Mouse (Mus musculus) E14TG2a.4 (cell line): ENCODE measurements around the gene Haao.

Source experiments
- CTCF ChIP-seq: conservative IDR thresholded peaks from 2 replicates; pipeline ENCODE4 v1.5.1; 2014; ENCODE audit warnings: low read length
- NANOG ChIP-seq: IDR thresholded peaks from 2 replicates; pipeline ENCODE4 v1.6.1; 2014; ENCODE audit warnings: borderline replicate concordance, low read length, mixed read lengths
- POU5F1 ChIP-seq: IDR thresholded peaks from 2 replicates; pipeline ENCODE4 v1.6.1; 2014; ENCODE audit warnings: low read length, borderline replicate concordance

GRCm38 (mm10) chr17:83889329-83889690, 41.5 kb upstream of the Haao start:
- TF ChIP-seq CTCF (no peak), NANOG (no peak), POU5F1 (no peak)
